Mouse (Mus musculus) forebrain, embryonic 11.5 days (tissue): ENCODE data around the gene Tmem212. TPM values are rescaled to one million over a fixed set of nuclear protein-coding genes. Genes with fewer than 3 reads are reported as not detected.
A peak's percentile ranks its signal among the peaks of the same experiment; 100 is the strongest.

Experiments used
- ATAC-seq: fragments of 200-750 bp; cut with Nextera tagmentation; replicated peaks from 2 replicates; pipeline ENCODE4 v1.8.0; 2017; ENCODE audit warnings: moderate TSS enrichment; ENCODE audit not compliant: low FRiP score
- DNase-seq: peaks from one replicate; pipeline ENCODE4 v3.0.0-alpha.2; 2017; ENCODE audit warnings: low spot score
- H3K27ac ChIP-seq: fragments of 300-500 bp; sonication (generic); 2 replicates; pipeline ENCODE4 v1.5.1; 2014; ENCODE audit warnings: low read depth, low read length
- H3K27me3 ChIP-seq: fragments of 300-500 bp; sonication (generic); 2 replicates; pipeline ENCODE4 v1.6.1; 2014; ENCODE audit warnings: mild to moderate bottlenecking, low read length, mixed read lengths; ENCODE audit not compliant: control insufficient read depth, insufficient read depth
- H3K36me3 ChIP-seq: fragments of 300-500 bp; sonication (generic); 2 replicates; pipeline ENCODE4 v1.6.1; 2014; ENCODE audit warnings: mild to moderate bottlenecking, low read length, moderate library complexity, mixed read lengths; ENCODE audit not compliant: control insufficient read depth, insufficient read depth
- H3K4me1 ChIP-seq: fragments of 300-500 bp; sonication (generic); replicated peaks from 2 replicates; pipeline ENCODE4 v1.6.1; 2014; ENCODE audit warnings: low read length, mixed read lengths; ENCODE audit not compliant: control insufficient read depth, insufficient read depth
- H3K4me2 ChIP-seq: fragments of 300-500 bp; sonication (generic); 2 replicates; pipeline ENCODE4 v1.6.1; 2014; ENCODE audit warnings: low read depth, mild to moderate bottlenecking, low read length, moderate library complexity, mixed read lengths; ENCODE audit not compliant: severe bottlenecking
- H3K4me3 ChIP-seq: fragments of 300-500 bp; sonication (generic); 2 replicates; pipeline ENCODE4 v1.5.1; 2014; ENCODE audit warnings: low read depth, low read length
- H3K9ac ChIP-seq: fragments of 300-500 bp; sonication (generic); 2 replicates; pipeline ENCODE4 v1.6.1; 2014; ENCODE audit warnings: low read length
- H3K9me3 ChIP-seq: fragments of 300-500 bp; sonication (generic); 2 replicates; pipeline ENCODE4 v1.6.1; 2016; ENCODE audit warnings: low read length, mixed read lengths; ENCODE audit not compliant: control insufficient read depth
- WGBS: fragments of 180-500 bp; shearing (Covaris S2); extraction: QIAGEN DNeasy Blood & Tissue Kit; methylation state at CpG from one replicate; pipeline ENCODE4 v1.1.7; 2014; 5-methylcytosine and 5-hydroxymethylcytosine counted together
- polyA plus RNA-seq: library from polyadenylated mRNA; unstranded; fragments of >200 nt; fragmentation: Nextera tagmentation; extraction: Ambion mirVana; gene quantifications from 2 replicates; pipeline ENCODE4 v1.2.1, GENCODE M21; 2014

The Tmem212 gene
- polyA plus RNA-seq, 1 experiment from 2014 or later: not detected

DNA sequence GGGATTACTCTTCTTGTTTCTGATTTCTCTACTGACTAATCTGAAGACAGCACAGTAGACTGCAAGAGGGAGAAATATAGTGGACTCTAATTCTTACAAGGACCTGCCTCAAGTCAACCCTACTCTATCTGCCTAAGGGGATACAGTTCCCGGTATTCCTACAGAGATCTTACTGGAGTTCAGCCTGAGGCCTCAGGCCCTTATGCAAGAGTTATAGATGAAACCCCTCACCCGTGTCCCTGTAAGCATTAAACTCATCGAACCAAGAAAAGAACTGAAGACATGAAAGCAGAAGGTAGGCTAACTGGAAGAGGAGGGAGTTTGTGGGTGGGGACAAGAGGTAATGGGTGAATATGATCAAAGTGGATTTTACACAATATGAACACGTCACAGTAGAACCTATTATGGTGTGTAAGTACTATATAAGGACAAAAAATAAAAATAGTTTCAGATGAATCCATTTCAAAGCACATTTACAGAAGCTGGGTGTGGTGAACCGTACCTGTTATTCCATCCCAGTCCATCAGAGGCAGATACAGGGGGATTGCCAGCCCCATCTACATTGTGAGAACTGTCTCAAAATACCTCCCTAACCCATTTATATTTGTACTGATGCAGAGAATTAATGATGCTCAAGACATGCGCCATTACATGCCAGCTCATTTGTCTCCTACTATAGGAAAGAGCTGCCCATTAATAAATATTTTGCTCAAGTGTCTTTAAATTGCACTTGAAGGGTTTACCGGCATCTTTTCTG, 17.1 kb downstream of the Tmem212 start:
- ATAC-seq: no peak
- no peaks in the 10 kb centered on the region for H3K9me3 ChIP-seq
- no peak overlapping the region for H3K9ac ChIP-seq
- H3K27me3 ChIP-seq: no peaks in the 10 kb centered on the region
- no peak overlapping the region for H3K27ac ChIP-seq
- H3K36me3 ChIP-seq: no peaks in the 10 kb centered on the region
- H3K4me3 ChIP-seq: no peak overlapping the region
- 86% methylated on average over 7 of the region's 7 CpGs for WGBS
- H3K4me2 ChIP-seq: no peak overlapping the region
- no peaks in the 10 kb centered on the region for H3K4me1 ChIP-seq
- DNase-seq: no peak

DNA sequence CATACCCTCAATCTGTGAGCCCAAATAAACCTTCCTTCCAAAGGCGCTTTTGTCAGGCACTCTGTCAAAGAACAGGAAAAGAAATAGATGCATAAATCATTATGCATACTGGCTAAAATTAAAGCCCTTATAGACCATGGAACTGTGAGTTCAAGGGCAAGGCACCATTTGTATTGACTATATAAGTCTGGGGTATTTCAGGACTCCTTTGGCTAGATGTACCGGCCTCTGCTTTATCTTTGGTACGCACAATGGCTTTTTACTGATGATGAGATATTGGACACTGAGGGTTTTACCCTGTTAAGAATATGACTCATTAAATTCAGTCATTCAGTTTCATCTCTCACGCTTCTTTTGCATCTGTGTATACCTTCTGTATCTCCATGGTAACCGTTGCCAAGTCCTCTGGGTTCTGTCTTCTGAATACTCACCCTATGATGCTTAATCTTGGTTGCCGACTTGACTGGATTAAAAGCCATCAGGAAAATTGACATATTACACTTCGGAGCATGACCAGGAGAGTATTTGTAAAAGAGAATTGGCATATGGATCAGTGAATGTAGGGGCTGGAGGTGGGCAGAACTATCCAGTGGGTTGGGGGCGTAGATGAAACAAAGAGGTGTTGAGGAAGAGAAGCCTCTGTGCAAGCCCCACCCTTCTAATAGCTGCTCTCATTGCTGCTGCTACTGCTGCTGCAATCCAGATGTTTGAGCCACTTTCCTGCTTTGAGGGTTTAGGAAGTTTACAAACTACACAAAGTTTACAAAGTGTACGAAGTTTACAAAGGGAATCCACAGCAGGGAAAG, 22.7 kb downstream of the Tmem212 start:
- no peak for ATAC-seq
- Histone ChIP-seq H3K27ac (no peak overlapping the region), H3K36me3 (no peaks in the 10 kb centered on the region), H3K27me3 (no peaks in the 10 kb centered on the region), H3K4me1 (no peaks in the 10 kb centered on the region), H3K4me2 (no peak overlapping the region), H3K9me3 (no peaks in the 10 kb centered on the region), H3K9ac (no peak overlapping the region), H3K4me3 (no peak overlapping the region)
- no peak for DNase-seq
- 77% methylated on average over 9 of the region's 9 CpGs for WGBS

DNA sequence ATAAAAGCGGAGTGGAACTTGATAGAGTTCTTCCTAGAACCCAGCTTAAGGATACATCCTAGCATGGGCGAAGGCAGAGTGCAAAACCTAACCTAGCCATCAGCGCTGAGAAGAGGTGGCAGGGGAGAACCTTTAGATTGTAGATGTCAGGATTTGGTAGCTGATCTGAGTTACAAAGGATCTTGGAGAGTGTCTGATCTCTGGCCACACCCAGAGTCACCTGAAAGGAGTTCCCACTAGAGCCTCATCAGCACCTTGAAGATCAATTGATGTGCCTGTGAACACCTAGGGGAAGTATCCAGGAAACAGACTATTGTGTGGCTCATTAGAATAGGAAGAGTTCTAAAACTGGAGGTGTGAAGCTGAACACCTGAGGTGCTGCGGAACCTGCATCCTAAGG, 23.7 kb downstream of the Tmem212 start:
- H3K4me1 ChIP-seq: no peaks in the 10 kb centered on the region

GRCm38 (mm10) chr3:27871891-27872290, 24.3 kb downstream of the Tmem212 start:
- no peak overlapping the region for H3K4me2 ChIP-seq
- H3K27me3 ChIP-seq: no peaks in the 10 kb centered on the region
- ATAC-seq: no peak
- no peaks in the 10 kb centered on the region for H3K9me3 ChIP-seq
- H3K4me3 ChIP-seq: no peak overlapping the region
- H3K36me3 ChIP-seq: no peaks in the 10 kb centered on the region
- H3K4me1 ChIP-seq: no peaks in the 10 kb centered on the region
- H3K9ac ChIP-seq: no peak overlapping the region
- no peak overlapping the region for H3K27ac ChIP-seq
- WGBS: 88% methylated on average over 3 of the region's 3 CpGs
- DNase-seq: no peak

More for the DNA sequence above, 23.7 kb downstream of the Tmem212 start:
- Histone ChIP-seq H3K36me3 (no peaks in the 10 kb centered on the region), H3K4me2 (no peak overlapping the region), H3K9me3 (no peaks in the 10 kb centered on the region), H3K27ac (no peak overlapping the region), H3K4me3 (no peak overlapping the region), H3K9ac (no peak overlapping the region), H3K27me3 (no peaks in the 10 kb centered on the region)
- 91% methylated on average over 4 of the region's 4 CpGs for WGBS
- DNase-seq (no peak), ATAC-seq (no peak)

DNA sequence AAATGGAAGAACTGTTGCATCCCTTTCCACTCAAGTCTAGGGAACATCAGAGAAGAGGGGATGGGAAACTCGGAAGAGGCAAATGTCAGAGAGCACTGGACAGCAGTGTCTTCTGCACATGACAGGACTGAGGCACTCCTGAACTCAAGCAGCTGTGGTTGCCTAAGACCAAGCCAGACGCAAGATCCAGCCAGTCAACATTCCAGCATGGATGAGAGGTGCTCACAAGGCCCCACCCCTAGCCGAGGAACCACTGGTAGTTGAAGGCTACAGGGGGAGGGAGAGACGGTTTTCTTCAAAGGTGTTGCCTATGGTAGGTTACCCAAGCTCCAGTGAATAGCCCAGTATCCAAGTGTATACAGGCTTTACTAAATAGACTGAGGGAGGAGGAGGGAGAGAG, 24.8 kb downstream of the Tmem212 start:
- no peak overlapping the region for H3K27ac ChIP-seq
- 91% methylated on average over 4 of the region's 4 CpGs for WGBS
- no peak overlapping the region for H3K4me2 ChIP-seq
- H3K4me1 ChIP-seq: no peaks in the 10 kb centered on the region
- H3K9me3 ChIP-seq: no peaks in the 10 kb centered on the region
- H3K4me3 ChIP-seq: no peak overlapping the region
- no peak for ATAC-seq
- DNase-seq: no peak
- no peaks in the 10 kb centered on the region for H3K27me3 ChIP-seq
- H3K9ac ChIP-seq: no peak overlapping the region
- no peaks in the 10 kb centered on the region for H3K36me3 ChIP-seq

DNA sequence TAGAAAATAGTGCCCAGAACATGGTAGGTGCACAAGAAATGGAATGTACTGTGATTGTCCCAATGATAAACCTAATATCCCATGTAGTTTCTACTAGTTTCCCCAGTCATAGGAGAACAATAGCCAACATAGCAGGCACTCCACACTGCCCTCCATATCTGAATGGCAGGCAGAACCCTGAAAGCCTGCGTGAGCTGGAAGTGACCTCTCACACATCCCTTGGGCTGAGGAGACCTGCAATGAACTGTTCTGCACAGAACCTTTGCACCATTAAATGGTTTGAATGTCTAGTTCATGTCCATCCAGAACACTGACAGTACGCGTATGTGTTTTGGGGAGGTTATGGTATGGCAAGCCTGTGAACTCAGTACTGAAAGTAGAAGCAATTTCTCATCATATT, 27.5 kb downstream of the Tmem212 start:
- ATAC-seq (no peak), DNase-seq (no peak)
- H3K4me3 ChIP-seq: no peak overlapping the region
- no peaks in the 10 kb centered on the region; the same call in 1 of the 2 replicates for H3K4me1 ChIP-seq
- no peaks in the 10 kb centered on the region for H3K9me3 ChIP-seq
- H3K27me3 ChIP-seq: no peaks in the 10 kb centered on the region
- no peaks in the 10 kb centered on the region for H3K36me3 ChIP-seq
- H3K9ac ChIP-seq: no peak overlapping the region
- no peak overlapping the region for H3K27ac ChIP-seq
- WGBS: 96% methylated on average over 3 of the region's 3 CpGs
- H3K4me2 ChIP-seq: no peak overlapping the region

DNA sequence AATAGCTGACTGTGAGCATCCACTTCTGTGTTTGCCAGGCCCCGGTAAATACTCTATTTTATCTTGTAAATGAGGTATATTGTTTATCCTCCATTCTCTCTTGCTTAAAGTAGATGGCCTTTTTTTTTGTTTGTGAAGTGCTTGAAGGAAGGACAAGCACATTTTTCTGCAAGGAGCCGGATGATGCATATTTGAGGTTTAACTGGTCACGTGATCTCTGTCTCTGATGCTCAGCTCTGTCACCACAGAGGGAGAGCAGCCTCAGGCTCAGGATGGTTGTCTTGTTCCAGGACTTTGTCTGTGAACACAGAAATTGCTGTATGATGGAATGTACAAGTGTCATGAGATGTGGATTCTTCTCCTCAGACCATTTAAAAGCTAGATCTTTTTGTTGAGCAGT, 28.4 kb downstream of the Tmem212 start:
- ATAC-seq: no peak
- Histone ChIP-seq H3K9me3 (no peaks in the 10 kb centered on the region), H3K27me3 (no peaks in the 10 kb centered on the region), H3K36me3 (no peaks in the 10 kb centered on the region), H3K27ac (no peak overlapping the region), H3K9ac (no peak overlapping the region), H3K4me3 (no peak overlapping the region), H3K4me2 (no peak overlapping the region), H3K4me1 (peaks cover 3% of the 10 kb centered on the region)
- 74% methylated on average over 3 of the region's 3 CpGs for WGBS
- DNase-seq: no peak

DNA sequence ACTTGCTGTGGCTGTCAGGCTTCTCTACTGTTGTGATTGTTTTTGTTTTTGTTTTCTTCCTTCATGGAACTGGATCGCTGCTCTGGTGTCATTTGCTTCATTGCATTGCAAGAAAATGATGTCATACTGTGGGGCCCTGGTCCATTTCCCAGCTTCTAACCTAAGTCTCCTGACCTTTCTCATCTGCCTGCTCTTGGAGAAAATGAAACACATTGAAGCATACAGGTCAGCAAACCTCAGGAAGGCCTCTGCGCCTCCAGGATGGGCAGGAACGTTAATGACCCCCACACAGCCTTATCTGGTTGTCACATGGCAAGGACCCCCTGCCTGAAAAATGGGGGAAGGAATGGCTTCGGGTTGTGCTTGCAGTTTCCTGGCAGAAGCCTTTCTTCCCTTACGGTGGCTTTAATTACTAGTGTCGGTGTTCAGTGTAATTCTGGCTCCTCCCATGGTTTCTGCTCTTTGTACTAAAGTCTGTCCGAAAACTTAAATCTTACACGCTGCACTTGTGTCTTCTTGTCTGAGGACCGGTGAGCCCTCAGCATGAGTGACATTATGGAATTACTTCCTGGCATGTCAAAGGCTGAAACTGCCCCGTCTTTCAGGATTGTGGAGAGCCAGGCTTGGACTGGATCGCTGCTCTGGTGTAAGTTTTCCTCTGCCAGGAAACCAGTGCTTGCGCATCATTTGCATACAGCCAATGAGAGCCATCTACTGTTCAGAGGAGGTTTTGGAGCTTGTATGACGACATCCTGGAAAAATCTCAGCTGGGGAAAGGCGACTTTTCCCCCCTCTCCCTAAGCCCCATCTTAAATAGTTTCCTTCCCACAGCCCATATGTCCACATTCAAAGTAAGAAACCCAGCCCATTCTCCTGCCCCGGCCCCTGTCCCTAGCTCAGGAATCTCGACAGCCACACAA, 33.1 kb downstream of the Tmem212 start:
- Histone ChIP-seq H3K27ac (peak overlapping the region; percentile 73), H3K4me1 (peaks cover 7% of the 10 kb centered on the region), H3K9ac (peak overlapping the region; percentile 45), H3K4me3 (peak overlapping the region; percentile 1; the same call in 1 of the 2 replicates), H3K36me3 (no peaks in the 10 kb centered on the region), H3K4me2 (peak overlapping the region; percentile 30), H3K27me3 (no peaks in the 10 kb centered on the region), H3K9me3 (no peaks in the 10 kb centered on the region)
- peak; percentile 87 for ATAC-seq
- 7% methylated on average over 16 of the region's 16 CpGs for WGBS
- DNase-seq: peak; percentile 76
